28 mouse cellular contexts compared by ENCODE assay signal in genomic region chr9:27646100-27646499, GRCm38 (mm10).
"Had no signal": no experiment of that assay in that cellular context is flagged by ENCODE, and none has a peak within 500 bp of the region (broad histone marks: within the 10 kb centered on the region; RNA-seq: fewer than 3 reads in every experiment).

No protein-coding gene starts in this region.

- H3K4me2 ChIP-seq: embryonic facial prominence, embryonic 12.5 days; embryonic facial prominence, embryonic 13.5 days; embryonic facial prominence, embryonic 15.5 days; forebrain, embryonic 12.5 days; forebrain, embryonic 13.5 days; forebrain, embryonic 15.5 days had no signal

- H3K9ac ChIP-seq: embryonic facial prominence, embryonic 12.5 days; embryonic facial prominence, embryonic 13.5 days; embryonic facial prominence, embryonic 15.5 days; forebrain, embryonic 12.5 days; forebrain, embryonic 13.5 days; forebrain, embryonic 15.5 days; forebrain, postnatal 0 days had no signal

- H3K4me3 ChIP-seq: embryonic facial prominence, embryonic 10.5 days; embryonic facial prominence, embryonic 12.5 days; embryonic facial prominence, embryonic 13.5 days; embryonic facial prominence, embryonic 15.5 days; erythroblast, embryonic 14.5 days; forebrain, embryonic 10.5 days; forebrain, embryonic 12.5 days; forebrain, embryonic 13.5 days; forebrain, embryonic 15.5 days; gastrocnemius, adult 2 months; heart, adult 2 months had no signal

- H3K9me3 ChIP-seq: embryonic facial prominence, embryonic 10.5 days; embryonic facial prominence, embryonic 12.5 days; embryonic facial prominence, embryonic 13.5 days; embryonic facial prominence, embryonic 15.5 days; forebrain, embryonic 10.5 days; forebrain, embryonic 12.5 days; forebrain, embryonic 13.5 days; forebrain, embryonic 15.5 days had no signal

- H3K27me3 ChIP-seq: embryonic facial prominence, embryonic 13.5 days; embryonic facial prominence, embryonic 15.5 days; forebrain, embryonic 12.5 days; forebrain, embryonic 13.5 days; forebrain, embryonic 15.5 days had no signal

- H3K4me1 ChIP-seq: embryonic facial prominence, embryonic 10.5 days; embryonic facial prominence, embryonic 12.5 days; embryonic facial prominence, embryonic 13.5 days; embryonic facial prominence, embryonic 15.5 days had no signal

- H3K36me3 ChIP-seq: embryonic facial prominence, embryonic 10.5 days; embryonic facial prominence, embryonic 12.5 days; embryonic facial prominence, embryonic 13.5 days; embryonic facial prominence, embryonic 15.5 days; forebrain, embryonic 10.5 days; forebrain, embryonic 12.5 days; forebrain, embryonic 15.5 days had no signal

- DNase-seq: cerebellum, adult 2 months; cerebellum, adult 8-10 months; cerebellum, adult 9-10 months; cerebellum, adult 9-11 months; cerebellum, postnatal 10 days; cerebellum, postnatal 14 days; cerebellum, postnatal 25 days; cerebellum, postnatal 36 days; embryo, embryonic 11 days; forebrain, postnatal 0 days; gastrocnemius, adult 2 months; gastrocnemius, postnatal 10 days; gastrocnemius, postnatal 14 days; gastrocnemius, postnatal 25 days; gastrocnemius, postnatal 36 days; heart, adult 11 months; heart, adult 18-20 months; heart, adult 2 months had no signal

- H3K27ac ChIP-seq: embryonic facial prominence, embryonic 10.5 days; embryonic facial prominence, embryonic 12.5 days; embryonic facial prominence, embryonic 13.5 days; embryonic facial prominence, embryonic 15.5 days; forebrain, embryonic 10.5 days; forebrain, embryonic 12.5 days; forebrain, embryonic 13.5 days; forebrain, embryonic 15.5 days; gastrocnemius, adult 2 months; heart, adult 2 months had no signal

- ATAC-seq: forebrain, embryonic 13.5 days; forebrain, embryonic 15.5 days; forebrain, embryonic 16.5 days; forebrain, postnatal 0 days had no signal
